Mouse (Mus musculus) gastrocnemius, adult 2 months (tissue): ENCODE data around the gene Leprot. TPM values are rescaled to one million over a fixed set of nuclear protein-coding genes. Genes with fewer than 3 reads are reported as not detected.

Source experiments
- DNase-seq: peaks from one replicate; pipeline ENCODE4 v3.0.0; 2022
- H3K27ac ChIP-seq: fragments of 200-600 bp; 2 replicates; pipeline ENCODE4 v1.8.1; 2022; ENCODE audit warnings: mild to moderate bottlenecking
- H3K4me3 ChIP-seq: fragments of 200-600 bp; 2 replicates; pipeline ENCODE4 v1.8.1; 2022; ENCODE audit warnings: mild to moderate bottlenecking, moderate library complexity
- CTCF ChIP-seq: fragments of 200-600 bp; IDR thresholded peaks from 2 replicates; pipeline ENCODE4 v1.8.1; 2022; ENCODE audit warnings: antibody characterized with exemption, mild to moderate bottlenecking, moderate library complexity
- intact Hi-C: fragments of 180-260 bp; cut with DNase I; formaldehyde crosslinking; loops from one replicate; pipeline ENCODE4 v1.15.1; 2025
- total RNA-seq, 2 experiments: library from RNA; stranded (reverse); gene quantifications; 2 replicates each; pipeline ENCODE4 v1.2.3; 2021

The Leprot gene
- total RNA-seq, 2 experiments from 2014 or later = 7.4 to 12.0 TPM

DNA sequence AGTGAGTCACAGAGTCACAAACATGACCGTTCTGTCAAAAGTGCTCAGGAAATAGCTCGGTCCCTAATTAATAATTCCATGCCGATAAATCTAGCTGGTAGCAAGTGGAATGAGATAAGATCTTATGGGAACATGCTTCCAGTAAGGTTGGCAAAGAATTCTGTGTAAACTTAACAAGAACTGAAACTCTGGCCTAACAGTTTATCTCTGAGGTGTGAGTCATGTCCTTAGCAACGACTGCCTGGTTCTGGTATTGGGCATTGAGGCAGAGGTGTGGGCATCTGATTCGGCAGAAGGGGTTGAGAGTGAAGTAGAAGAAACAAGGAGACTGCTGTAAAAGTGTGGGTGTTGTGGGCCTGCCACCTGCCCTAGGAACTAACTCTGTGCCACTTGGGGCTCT is 22.3 kb downstream of the Leprot start:
- Histone ChIP-seq H3K4me3 (no peak overlapping the region), H3K27ac (no peak overlapping the region)
- intact Hi-C loops = loop anchor here (5.0 kb wide), 1 partner anchor 198 kb away; no protein-coding TSS in a partner anchor
- no peak for DNase-seq
- no peak for TF ChIP-seq CTCF

DNA sequence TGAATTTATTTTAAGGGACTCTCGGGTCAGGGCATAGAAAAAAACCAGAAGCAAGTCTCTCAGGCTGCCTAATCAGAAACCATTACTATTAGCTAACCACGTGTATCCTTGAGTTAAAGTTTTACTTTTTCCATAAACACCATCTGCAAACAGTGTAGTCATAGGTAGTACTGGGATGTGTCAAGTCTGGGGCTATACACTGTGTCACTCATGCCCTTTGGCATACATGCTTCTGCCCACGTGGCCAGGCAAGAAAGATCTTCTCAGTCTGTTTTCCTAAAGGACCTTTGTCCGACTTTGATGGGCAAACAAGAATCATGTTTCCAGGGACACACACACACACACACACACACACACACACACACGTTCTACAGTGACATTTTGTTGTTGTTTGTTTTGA is 27.3 kb downstream of the Leprot start:
- intact Hi-C loops = no loop called here
- TF ChIP-seq CTCF = no peak
- DNase-seq = no peak

DNA sequence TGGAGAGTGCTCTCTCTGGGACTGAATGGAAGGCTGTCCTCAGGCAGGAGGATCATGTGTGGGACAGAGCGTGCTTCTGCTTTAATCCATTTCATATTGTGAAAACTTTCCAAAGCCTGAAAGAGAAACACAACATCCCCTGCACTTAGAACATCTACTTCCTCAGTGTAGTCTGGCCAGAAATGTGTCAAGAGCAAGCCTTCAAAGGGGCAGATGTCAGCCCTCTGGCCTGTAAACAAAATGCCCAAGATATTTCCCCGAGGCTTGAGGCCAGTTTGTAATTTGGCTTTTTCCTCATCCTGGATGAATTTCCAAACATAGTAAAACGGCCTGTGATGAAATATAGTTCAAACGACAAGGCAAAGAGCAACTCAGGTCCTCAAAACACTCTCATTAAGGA is 28.2 kb downstream of the Leprot start:
- no peak for DNase-seq
- intact Hi-C loops = no loop called here
- no peak overlapping the region for H3K4me3 ChIP-seq
- no peak for TF ChIP-seq CTCF
- peak overlapping the region; percentile 51; the same call in 1 of the 2 replicates for H3K27ac ChIP-seq

More for the DNA sequence above, 27.3 kb downstream of the Leprot start:
- Histone ChIP-seq H3K27ac (no peak overlapping the region), H3K4me3 (no peak overlapping the region)

DNA sequence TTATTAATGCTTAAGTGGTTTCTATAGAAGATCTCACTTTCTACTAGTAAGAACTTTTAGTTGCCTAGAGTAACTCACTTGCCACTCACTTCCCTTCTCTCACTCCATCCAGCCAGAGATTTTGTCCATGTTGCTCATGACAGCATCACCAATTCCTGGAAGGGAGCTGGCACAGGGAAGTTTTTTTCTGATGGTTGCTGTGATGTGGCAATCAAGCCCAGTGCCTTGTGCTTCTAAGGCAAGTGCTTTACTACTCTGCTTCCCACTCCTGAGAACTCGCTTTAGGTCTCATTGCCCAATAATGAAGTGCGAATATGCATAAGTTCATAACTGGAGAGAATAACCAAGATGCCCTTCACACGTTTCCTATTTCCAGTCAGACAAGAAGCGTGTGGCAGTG is 35.1 kb downstream of the Leprot start:
- TF ChIP-seq CTCF = no peak
- intact Hi-C loops = no loop called here
- no peak for DNase-seq

DNA sequence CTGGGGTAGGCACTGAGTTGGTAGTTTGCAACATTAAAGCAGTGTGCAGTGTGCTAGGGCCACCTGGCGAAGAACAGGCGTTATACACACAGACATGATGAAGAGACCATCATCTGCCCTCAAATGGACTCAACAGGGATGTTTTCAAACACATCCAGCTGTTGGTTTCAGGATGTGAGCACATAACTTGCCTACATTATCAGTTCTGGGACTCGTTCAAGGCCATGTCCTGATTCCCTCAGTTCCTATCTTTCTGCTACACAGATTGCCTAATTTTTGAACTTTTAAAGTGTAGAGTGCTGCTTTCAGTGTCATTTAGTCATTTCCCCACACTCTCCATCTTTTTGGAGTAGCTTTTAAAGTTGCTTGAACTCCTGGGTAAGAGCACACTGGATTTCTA is 35.6 kb downstream of the Leprot start:
- Histone ChIP-seq H3K27ac (no peak overlapping the region), H3K4me3 (no peak overlapping the region)
- intact Hi-C loops = no loop called here
- no peak for DNase-seq
- no peak for TF ChIP-seq CTCF

More for the DNA sequence above, 35.1 kb downstream of the Leprot start:
- no peak overlapping the region for H3K27ac ChIP-seq
- no peak overlapping the region for H3K4me3 ChIP-seq

DNA sequence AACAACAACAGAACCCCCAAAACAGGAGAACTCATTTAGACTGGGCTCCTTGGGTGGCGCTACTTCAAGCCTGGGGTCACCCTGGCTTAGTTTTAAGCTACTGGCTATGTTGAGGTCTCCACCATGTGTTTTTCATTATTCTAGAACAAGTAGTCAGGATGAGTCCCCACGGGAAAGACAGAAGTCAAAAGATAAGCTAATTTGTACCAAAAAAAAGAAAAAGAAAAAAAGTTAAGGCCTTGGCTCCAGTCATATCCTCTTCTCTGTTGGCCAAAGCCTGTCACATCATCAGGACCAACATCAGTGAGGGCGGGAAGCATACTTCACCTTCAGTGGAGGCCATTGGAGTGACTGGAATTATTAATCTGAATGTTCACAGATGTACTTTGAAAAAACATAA is 37.3 kb downstream of the Leprot start:
- TF ChIP-seq CTCF = no peak
- intact Hi-C loops = no loop called here
- no peak overlapping the region for H3K4me3 ChIP-seq
- no peak for DNase-seq
- no peak overlapping the region for H3K27ac ChIP-seq

DNA sequence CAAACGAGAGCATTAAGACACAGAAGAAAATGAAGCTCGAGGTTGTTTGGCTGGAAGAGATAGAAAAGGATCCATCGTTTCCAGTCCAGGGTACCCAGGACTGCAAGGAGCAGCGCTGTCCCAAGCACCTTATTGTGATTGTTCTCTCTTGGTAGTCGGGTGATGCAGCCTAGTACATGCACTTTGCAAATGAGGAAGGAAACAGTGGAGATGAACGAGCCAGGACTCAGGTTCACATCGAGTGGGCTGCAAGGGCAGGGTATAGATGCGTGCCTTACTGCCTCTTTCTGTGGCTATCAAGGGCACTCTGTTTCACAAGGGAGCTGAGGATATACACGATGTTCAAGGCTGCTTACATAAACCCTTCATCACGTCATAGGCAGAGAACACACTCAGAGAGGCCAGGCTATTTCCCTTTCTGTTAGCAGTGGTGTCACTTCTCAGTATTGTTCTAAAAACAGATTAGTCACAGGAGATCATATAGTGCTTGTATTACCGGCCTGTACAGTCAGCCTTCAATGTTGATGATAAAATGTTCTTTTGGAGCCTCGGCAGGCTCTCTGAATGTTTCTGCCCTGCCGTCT is 38.8 kb downstream of the Leprot start:
- intact Hi-C loops = no loop called here
- DNase-seq = no peak
- no peak overlapping the region for H3K27ac ChIP-seq
- TF ChIP-seq CTCF = no peak
- H3K4me3 ChIP-seq = no peak overlapping the region

DNA sequence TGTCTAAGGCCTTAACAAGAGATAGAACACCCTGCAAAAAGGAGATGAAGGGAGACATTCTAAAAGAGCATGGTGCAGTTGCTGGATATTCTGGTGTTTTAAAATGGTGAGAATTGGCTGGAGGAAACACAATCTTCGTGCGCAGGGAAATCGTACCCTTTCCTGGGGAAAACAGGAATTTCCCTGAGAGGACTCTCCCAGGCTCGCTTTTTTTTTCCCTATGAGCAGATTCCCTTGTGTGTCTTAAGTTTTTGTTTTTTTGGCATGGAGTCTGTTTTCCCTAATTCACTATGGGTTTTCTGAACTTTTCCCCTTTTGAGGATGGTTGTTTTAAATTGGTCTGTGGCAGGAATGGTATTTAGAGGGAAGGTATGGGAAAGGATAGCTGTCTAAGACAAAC is 41.7 kb downstream of the Leprot start:
- H3K4me3 ChIP-seq = no peak overlapping the region
- no peak for DNase-seq
- intact Hi-C loops = no loop called here
- H3K27ac ChIP-seq = peak overlapping the region; percentile 84
- no peak for TF ChIP-seq CTCF

DNA sequence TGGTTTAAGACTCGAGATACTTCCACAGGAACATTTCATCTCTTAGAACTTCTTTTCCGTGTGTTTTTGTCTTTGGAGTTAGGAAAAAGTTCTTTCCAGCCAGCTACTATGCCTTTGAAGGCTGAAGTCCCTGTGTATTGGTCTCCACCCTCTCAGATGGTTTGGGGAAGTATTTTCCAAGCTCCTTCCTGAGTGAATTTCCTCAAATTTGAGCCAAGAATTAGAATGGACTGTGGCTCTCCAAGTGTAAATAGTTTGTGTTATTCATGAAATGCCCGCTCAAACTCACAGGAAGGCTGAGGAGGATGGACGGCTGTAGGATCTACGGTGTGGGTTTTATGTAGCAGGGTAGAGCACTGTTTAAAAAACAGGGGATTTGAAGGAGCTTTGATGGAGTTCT is 42.1 kb downstream of the Leprot start:
- intact Hi-C loops = no loop called here
- DNase-seq = no peak
- Histone ChIP-seq H3K4me3 (no peak overlapping the region), H3K27ac (peak overlapping the region; percentile 84)
- no peak for TF ChIP-seq CTCF

DNA sequence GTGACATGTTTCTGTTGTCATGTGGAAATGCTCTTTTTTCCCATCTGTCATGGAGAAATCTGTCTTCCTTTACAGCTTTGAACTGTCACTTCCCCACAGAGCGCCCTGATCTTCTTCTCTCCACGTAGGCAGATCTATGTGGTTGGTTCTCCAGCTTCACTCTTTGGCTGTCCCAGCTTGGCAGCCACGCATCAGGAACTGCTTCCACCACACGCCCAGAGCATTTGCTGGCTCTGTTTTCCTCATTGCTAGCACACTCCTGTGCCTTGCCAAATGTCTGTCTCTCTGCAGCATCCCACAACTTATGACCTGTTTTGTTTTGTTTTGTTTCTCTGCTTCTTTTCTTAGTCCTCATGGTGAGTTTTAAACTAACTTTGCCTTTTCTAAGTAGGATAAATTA is 45.4 kb downstream of the Leprot start:
- TF ChIP-seq CTCF = no peak
- intact Hi-C loops = no loop called here
- peak overlapping the region; percentile 68 for H3K27ac ChIP-seq
- no peak overlapping the region for H3K4me3 ChIP-seq
- peak; percentile 60 for DNase-seq

DNA sequence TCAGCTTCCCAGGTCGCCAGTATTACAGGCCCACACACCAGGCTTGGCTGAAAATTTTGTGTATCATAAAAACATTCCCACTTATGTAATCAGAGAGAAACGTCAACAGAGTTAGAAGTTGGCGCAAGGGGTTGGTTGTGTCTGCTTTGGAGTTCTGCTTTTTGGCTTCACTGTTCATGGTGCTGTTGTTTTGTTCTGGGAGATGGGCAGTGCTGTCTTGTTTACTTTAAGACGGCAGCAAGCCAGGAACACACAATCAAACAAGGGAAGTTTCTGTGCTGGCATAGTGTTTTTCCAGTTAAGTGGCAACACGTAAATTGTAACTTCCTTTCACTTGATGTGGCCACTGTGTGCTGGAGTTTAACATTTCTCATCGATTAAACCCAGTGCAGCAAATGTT is 47.0 kb downstream of the Leprot start:
- no peak for TF ChIP-seq CTCF
- Histone ChIP-seq H3K27ac (peak overlapping the region; percentile 40; the same call in 1 of the 2 replicates), H3K4me3 (no peak overlapping the region)
- intact Hi-C loops = no loop called here
- no peak for DNase-seq

DNA sequence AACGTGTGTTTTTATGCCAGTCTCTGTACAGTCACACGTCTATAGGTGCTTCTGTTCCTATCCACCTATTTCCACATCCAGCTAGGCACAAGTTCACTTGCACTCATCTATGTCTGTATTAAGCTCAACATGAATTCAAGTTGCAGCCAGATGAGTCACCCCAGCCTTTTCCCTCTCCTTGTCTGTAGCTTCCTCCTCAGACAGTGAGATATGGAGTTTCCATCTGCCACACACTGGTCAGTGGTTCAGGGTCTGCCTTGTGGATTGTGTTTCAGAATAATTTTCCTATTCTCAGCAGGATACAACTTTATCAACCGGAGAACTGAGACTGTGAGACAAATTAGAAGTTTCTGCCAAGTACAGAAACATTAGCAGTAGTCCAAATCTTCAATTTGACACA is 49.7 kb downstream of the Leprot start:
- Histone ChIP-seq H3K4me3 (no peak overlapping the region), H3K27ac (no peak overlapping the region)
- no peak for DNase-seq
- no peak for TF ChIP-seq CTCF
- intact Hi-C loops = no loop called here

DNA sequence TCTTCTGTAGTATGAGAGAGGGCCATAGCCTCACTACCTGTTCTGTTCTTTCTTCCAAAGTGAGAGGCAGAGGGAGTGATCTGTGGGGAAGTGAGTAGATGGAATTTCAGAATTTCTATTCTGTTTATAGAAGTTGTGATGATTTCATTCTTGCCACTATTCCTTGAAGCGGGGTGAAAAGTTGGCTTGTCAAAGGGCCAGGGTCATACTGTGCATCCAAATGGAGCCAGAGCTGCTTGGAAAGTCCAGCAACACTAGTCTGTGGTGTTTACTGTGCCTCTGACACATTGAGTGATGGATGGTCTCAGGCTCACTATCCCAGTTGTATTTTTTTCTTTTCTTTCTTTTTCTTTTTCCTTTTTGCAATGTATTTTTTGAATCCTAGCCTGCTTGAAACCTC is 51.9 kb downstream of the Leprot start:
- no peak for TF ChIP-seq CTCF
- Histone ChIP-seq H3K4me3 (no peak overlapping the region), H3K27ac (no peak overlapping the region)
- DNase-seq = peak; percentile 22
- intact Hi-C loops = no loop called here

DNA sequence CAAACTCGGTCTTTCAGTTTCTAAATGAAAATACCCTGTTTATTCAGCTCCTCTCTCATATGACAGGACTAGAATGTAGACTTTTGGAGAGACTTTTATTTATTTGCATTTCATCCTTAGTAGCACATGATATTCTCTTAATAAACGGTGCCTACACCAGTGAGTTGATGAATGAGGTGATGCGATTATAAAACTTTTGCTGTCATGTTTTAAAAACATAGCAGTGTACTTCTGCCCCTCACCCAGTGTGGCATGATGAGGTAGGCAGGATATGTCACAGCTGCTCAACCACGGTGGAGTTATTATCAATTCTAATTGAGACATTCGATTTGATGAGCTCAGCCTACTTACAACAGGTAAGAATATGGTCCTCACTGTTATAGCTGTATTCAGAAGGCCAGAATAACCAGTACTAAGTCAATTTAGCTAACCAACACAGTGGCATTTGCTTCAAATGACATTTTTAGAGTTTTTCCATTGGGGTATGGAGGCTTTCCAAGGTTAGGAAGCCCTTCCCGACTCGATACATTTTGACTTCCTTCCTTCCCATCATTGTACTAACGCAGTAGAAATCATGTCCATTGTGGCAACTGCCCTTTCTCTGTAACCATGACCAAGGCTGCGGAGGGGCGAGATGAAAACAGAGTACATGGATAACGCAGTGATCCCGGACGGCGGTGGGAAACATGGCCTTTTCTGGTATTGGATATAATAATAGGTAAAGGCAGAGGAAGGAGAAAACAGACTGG is 53.5 kb downstream of the Leprot start:
- Histone ChIP-seq H3K4me3 (no peak overlapping the region), H3K27ac (no peak overlapping the region)
- no peak for TF ChIP-seq CTCF
- no peak for DNase-seq
- intact Hi-C loops = no loop called here
